Mouse (Mus musculus) megakaryocyte, embryonic 14.5 days (primary cell): ENCODE data around the gene Blvra. TPM values are rescaled to one million over a fixed set of nuclear protein-coding genes. Genes with fewer than 3 reads are reported as not detected.

Experiments used
- H3K27me3 ChIP-seq: replicated peaks from 2 replicates; pipeline ENCODE3; 2012; ENCODE audit warnings: inconsistent platforms
- H3K36me3 ChIP-seq: replicated peaks from 2 replicates; pipeline ENCODE3; 2012; ENCODE audit warnings: low read length, inconsistent platforms, mixed read lengths
- H3K4me1 ChIP-seq: 2 replicates; pipeline ENCODE4 v1.6.1; 2012; ENCODE audit warnings: inconsistent platforms
- H3K4me3 ChIP-seq: replicated peaks from 2 replicates; pipeline ENCODE3; 2012; ENCODE audit warnings: moderate library complexity, mild to moderate bottlenecking, inconsistent platforms
- H3K9me3 ChIP-seq: 2 replicates; pipeline ENCODE4 v1.6.1; 2012; ENCODE audit warnings: inconsistent platforms
- FLI1 ChIP-seq: IDR thresholded peaks from 2 replicates; pipeline ENCODE4 v1.6.1; 2012; ENCODE audit warnings: low read length, inconsistent platforms, mixed read lengths
- GATA1 ChIP-seq: IDR thresholded peaks from 3 replicates; pipeline ENCODE4 v1.6.1; 2012; ENCODE audit warnings: mixed read lengths, low read length, inconsistent platforms, borderline replicate concordance
- polyA plus RNA-seq: library from polyadenylated mRNA; stranded (reverse); fragments of >175 nt; gene quantifications from 2 replicates; pipeline ENCODE4 v1.2.3, GENCODE M21; 2012; ENCODE audit warnings: low replicate concordance; ENCODE audit not compliant: insufficient read depth

Gene Blvra
- polyA plus RNA-seq, 1 experiment = 9.9 TPM

- peaks cover 3% of the 10 kb centered on the region for H3K27me3 ChIP-seq
- H3K4me3 ChIP-seq = peak within 1 kb of the TSS; percentile 94
- peaks cover 5% of the 10 kb centered on the region; the same call in 1 of the 2 replicates for H3K9me3 ChIP-seq
- H3K36me3 ChIP-seq = peaks cover 33% of the 10 kb centered on the region
- peaks cover 27% of the 10 kb centered on the region for H3K4me1 ChIP-seq
- TF ChIP-seq GATA1 (no peak), FLI1 (no peak)
Measured at GRCm38 (mm10) chr2:127143158-127144063, 72.9 kb downstream of the Blvra start, which contains the start of gene Itpripl1. Gene Itpripl1, minus strand, starts transcription at chr2:127143442.

- Histone ChIP-seq H3K9me3 (peaks cover 12% of the 10 kb centered on the region), H3K36me3 (peaks cover 15% of the 10 kb centered on the region), H3K4me3 (no peak overlapping the region), H3K27me3 (peaks cover 3% of the 10 kb centered on the region), H3K4me1 (peaks cover 27% of the 10 kb centered on the region)
- TF ChIP-seq GATA1 = no peak
- no peak for TF ChIP-seq FLI1
Measured at GRCm38 (mm10) chr2:127145699-127146098, 75.2 kb downstream of the Blvra start.

Other genes starting within 250 kb of the Blvra start
- gene Trpm7, start 194.4 kb upstream of the Blvra start, polyA plus RNA-seq = 0.63 and 1.3 TPM in 2 replicates
- 1.1 and 1.7 TPM in 2 replicates for gene Sppl2a, start 137.4 kb upstream of the Blvra start, polyA plus RNA-seq
- 0.30 TPM in 1 of 2 replicates, not detected in the other for gene Ap4e1, start 61.9 kb upstream of the Blvra start, polyA plus RNA-seq
- 2.4 and 4.2 TPM in 2 replicates for gene Ncaph, start 63.3 kb downstream of the Blvra start, polyA plus RNA-seq
- gene Itpripl1, start 72.8 kb downstream of the Blvra start, polyA plus RNA-seq = 1.4 TPM in 1 of 2 replicates, not detected in the other
- gene 1810024B03Rik, start 137.6 kb downstream of the Blvra start, polyA plus RNA-seq = 0.11 TPM in 1 of 2 replicates, not detected in the other
- gene Snrnp200, start 137.7 kb downstream of the Blvra start, polyA plus RNA-seq = 0.64 and 3.3 TPM in 2 replicates
- 12.4 TPM in 1 of 2 replicates, not detected in the other for gene Ciao1, start 177.2 kb downstream of the Blvra start, polyA plus RNA-seq
- 11.3 and 45.4 TPM in 2 replicates for gene Tmem127, start 177.2 kb downstream of the Blvra start, polyA plus RNA-seq
- gene Stard7, start 199.6 kb downstream of the Blvra start, polyA plus RNA-seq = 8.9 and 9.8 TPM in 2 replicates